Mouse (Mus musculus) gastrocnemius, postnatal 4 days (tissue): ENCODE results near the gene March6. TPM values are rescaled to one million over a fixed set of nuclear protein-coding genes. Genes with fewer than 3 reads are reported as not detected.
A peak's percentile ranks its signal among the peaks of the same experiment; 100 is the strongest.

ENCODE experiments used
- DNase-seq, 2 experiments: peaks; one replicate each; pipeline ENCODE4 v3.0.0; 2021 to 2022; ENCODE audit warnings: low spot score in 2 of 2, mixed read lengths in 2 of 2
- long read RNA-seq, 2 experiments: library from polyadenylated mRNA; stranded (forward); transcript quantifications; one replicate each; pipeline ENCODE4 v2.0.0; 2021
- total RNA-seq, 2 experiments: library from RNA; stranded (reverse); gene quantifications; 2 replicates each; pipeline ENCODE4 v1.2.3; 2021

March6 gene
- total RNA-seq: 10 to 100 TPM; 57.8 to 61.0 TPM
- long read RNA-seq, experiment 1, full-length matches to known transcripts: 15 of 21 reads
- long read RNA-seq, experiment 1, partial matches to known transcripts: 2 of 21 reads
- long read RNA-seq, experiment 1, other reads (novel, unspliced or antisense): 4 of 21 reads
- long read RNA-seq, experiment 2, full-length matches to known transcripts: 24 of 27 reads
- long read RNA-seq, experiment 2, partial matches to known transcripts: 1 of 27 reads
- long read RNA-seq, experiment 2, other reads (novel, unspliced or antisense): 2 of 27 reads

GRCm38 (mm10) chr15:31530659-31531445 is at the start of gene March6:
Gene March6 (minus strand): TSS chr15:31531053.
- DNase-seq: peak; percentile 82 to 88

- no peak for DNase-seq
These were observed 45.2 kb upstream of the March6 start for GRCm38 (mm10) chr15:31576076-31576475.

- DNase-seq: no peak
These were observed 42.8 kb upstream of the March6 start for GRCm38 (mm10) chr15:31573692-31574091.

- no peak for DNase-seq
These were observed 42.4 kb upstream of the March6 start for GRCm38 (mm10) chr15:31573287-31573686.

GRCm38 (mm10) chr15:31571906-31572722 is 41.3 kb upstream of the March6 start:
- DNase-seq: peak in 1 of 2 experiments; percentile 39

GRCm38 (mm10) chr15:31570959-31571358 is 40.1 kb upstream of the March6 start:
- no peak for DNase-seq

GRCm38 (mm10) chr15:31569325-31570022 is 38.6 kb upstream of the March6 start:
- DNase-seq: peak in 1 of 2 experiments; percentile 32

GRCm38 (mm10) chr15:31568581-31568996 is 37.7 kb upstream of the March6 start:
- DNase-seq: peak in 1 of 2 experiments; percentile 46

- DNase-seq: no peak
These were observed 36.6 kb upstream of the March6 start for GRCm38 (mm10) chr15:31567431-31567830.

- DNase-seq: no peak
These were observed 34.9 kb upstream of the March6 start for GRCm38 (mm10) chr15:31565786-31566185.

GRCm38 (mm10) chr15:31565184-31565583 is 34.3 kb upstream of the March6 start, which contains the start of gene Cmbl:
Gene Cmbl (plus strand): TSS chr15:31565389.
- no peak for DNase-seq

GRCm38 (mm10) chr15:31563577-31564546 is 33.0 kb upstream of the March6 start:
- no peak for DNase-seq

- DNase-seq: no peak
These were observed 32.0 kb upstream of the March6 start for GRCm38 (mm10) chr15:31562847-31563246.

- no peak for DNase-seq
These were observed 31.1 kb upstream of the March6 start for GRCm38 (mm10) chr15:31561976-31562375.

GRCm38 (mm10) chr15:31561390-31561789 is 30.5 kb upstream of the March6 start:
- DNase-seq: no peak

- no peak for DNase-seq
These were observed 24.0 kb upstream of the March6 start for GRCm38 (mm10) chr15:31554855-31555254.

- DNase-seq: no peak
These were observed 19.5 kb upstream of the March6 start for GRCm38 (mm10) chr15:31550381-31550780.

- no peak for DNase-seq
These were observed 16.6 kb upstream of the March6 start for GRCm38 (mm10) chr15:31547421-31547820.

GRCm38 (mm10) chr15:31546291-31546690 is 15.4 kb upstream of the March6 start:
- DNase-seq: no peak

GRCm38 (mm10) chr15:31545058-31545457 is 14.2 kb upstream of the March6 start:
- DNase-seq: no peak
